Mouse (Mus musculus) liver, embryonic 16.5 days (tissue): Measurements from ENCODE around the gene Hpd. TPM values are rescaled to one million over a fixed set of nuclear protein-coding genes. Genes with fewer than 3 reads are reported as not detected.

Source experiments
- ATAC-seq: fragments of 200-750 bp; cut with Nextera tagmentation; 2 replicates; pipeline ENCODE4 v1.8.0; 2017; ENCODE audit warnings: low read depth, mild to moderate bottlenecking, moderate number of reproducible peaks, moderate library complexity
- H3K27ac ChIP-seq: fragments of 300-500 bp; sonication (generic); 2 replicates; pipeline ENCODE4 v1.5.1; 2014; ENCODE audit warnings: mild to moderate bottlenecking, low read length
- H3K27me3 ChIP-seq: fragments of 300-500 bp; sonication (generic); 2 replicates; pipeline ENCODE4 v1.6.1; 2014; ENCODE audit warnings: low read depth, low read length, mixed read lengths; ENCODE audit not compliant: control insufficient read depth, insufficient read depth
- H3K36me3 ChIP-seq: fragments of 300-500 bp; sonication (generic); 2 replicates; pipeline ENCODE4 v1.6.1; 2014; ENCODE audit warnings: mild to moderate bottlenecking; ENCODE audit not compliant: control insufficient read depth, insufficient read depth
- H3K4me1 ChIP-seq: fragments of 300-500 bp; sonication (generic); 2 replicates; pipeline ENCODE4 v1.6.1; 2014; ENCODE audit warnings: low read depth, low read length, mixed read lengths; ENCODE audit not compliant: control insufficient read depth
- H3K4me2 ChIP-seq: fragments of 300-500 bp; sonication (generic); 2 replicates; pipeline ENCODE4 v1.6.1; 2014; ENCODE audit warnings: low read depth, low read length, mixed read lengths
- H3K4me3 ChIP-seq: fragments of 300-500 bp; sonication (generic); 2 replicates; pipeline ENCODE4 v1.5.1; 2014; ENCODE audit warnings: low read depth, mild to moderate bottlenecking, low read length
- H3K9ac ChIP-seq: fragments of 300-500 bp; sonication (generic); 2 replicates; pipeline ENCODE4 v1.6.1; 2014; ENCODE audit warnings: low read depth, low read length
- H3K9me3 ChIP-seq: fragments of 300-500 bp; sonication (generic); replicated peaks from 2 replicates; pipeline ENCODE4 v1.6.1; 2016; ENCODE audit warnings: low read length; ENCODE audit not compliant: control insufficient read depth
- WGBS: fragments of 180-500 bp; shearing (Covaris S2); extraction: QIAGEN DNeasy Blood & Tissue Kit; methylation state at CpG from one replicate; pipeline ENCODE4 v1.1.7; 2014; ENCODE audit not compliant: insufficient replicate concordance; 5-methylcytosine and 5-hydroxymethylcytosine counted together
- polyA plus RNA-seq: library from polyadenylated mRNA; unstranded; fragments of >200 nt; fragmentation: Nextera tagmentation; extraction: Ambion mirVana; gene quantifications from 2 replicates; pipeline ENCODE4 v1.2.1, GENCODE M21; 2015

Hpd gene
- polyA plus RNA-seq, 1 experiment from 2014 or later = 129 TPM

DNA sequence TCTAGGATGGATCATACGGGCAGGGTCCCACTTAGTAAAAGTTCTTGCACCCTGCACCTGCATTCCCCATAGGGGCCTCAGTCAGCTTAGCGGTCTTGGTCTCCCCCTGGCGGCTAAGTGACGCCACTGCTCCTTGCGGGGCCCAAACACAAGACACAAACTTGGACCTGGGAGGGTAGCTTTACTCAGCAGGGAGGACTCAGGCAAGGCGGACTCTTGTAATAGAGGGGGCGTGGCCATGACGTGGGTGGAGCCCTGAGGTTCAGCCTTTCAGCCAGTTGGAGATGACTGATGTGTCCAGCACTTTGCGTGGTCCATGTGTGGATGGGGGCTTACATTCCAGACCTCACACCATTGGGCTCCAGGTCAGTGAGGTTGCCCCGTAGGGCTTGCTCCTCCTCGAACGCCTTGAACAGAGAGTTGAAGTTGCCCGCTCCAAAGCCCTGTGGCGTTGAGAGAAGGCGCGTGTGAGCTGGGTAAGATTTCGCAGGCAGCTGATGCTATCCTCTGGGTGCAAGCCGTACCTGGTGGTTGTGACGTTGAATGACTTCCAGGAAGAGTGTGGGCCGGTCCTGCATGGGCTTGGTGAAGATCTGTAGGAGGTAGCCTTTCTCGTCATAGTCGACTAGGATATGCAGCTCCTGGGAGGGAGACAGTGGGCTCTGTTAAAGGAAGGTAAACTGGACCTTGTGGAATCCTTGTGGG is 10.7 kb downstream of the Hpd start:
- Histone ChIP-seq H3K9me3 (no peaks in the 10 kb centered on the region), H3K4me3 (peak overlapping the region; percentile 37), H3K36me3 (0 out of 2 replicates have a peak, but pooled peaks cover 2% of the 10 kb centered on the region), H3K27me3 (no peaks in the 10 kb centered on the region), H3K9ac (peak overlapping the region; percentile 26; the same call in 1 of the 2 replicates), H3K4me1 (peaks cover 18% of the 10 kb centered on the region), H3K4me2 (peak overlapping the region; percentile 55), H3K27ac (no peak overlapping the region)
- ATAC-seq = peak; percentile 91
- WGBS = 22% methylated on average over 22 of the region's 22 CpGs

DNA sequence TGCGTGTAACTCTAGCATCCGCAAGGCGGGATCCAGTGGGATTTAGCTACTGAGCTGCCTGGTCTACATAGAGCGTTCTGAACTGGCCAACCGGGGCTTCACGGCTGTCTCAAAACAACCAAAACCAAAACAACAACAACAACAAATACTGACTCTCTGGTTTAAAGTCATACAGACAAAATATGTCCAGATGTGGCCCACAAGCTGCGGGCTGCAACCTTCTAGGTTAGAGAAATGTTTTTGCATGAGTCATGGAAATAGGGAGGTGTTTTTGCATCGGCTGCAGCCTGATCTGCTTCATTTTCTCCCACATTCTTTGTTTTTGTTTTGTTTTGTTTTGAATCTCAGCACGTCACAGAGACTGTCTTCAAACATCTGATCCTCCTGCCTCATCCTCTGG is 12.2 kb downstream of the Hpd start:
- H3K4me1 ChIP-seq = peaks cover 20% of the 10 kb centered on the region
- no peak for ATAC-seq
- no peaks in the 10 kb centered on the region for H3K27me3 ChIP-seq
- H3K4me3 ChIP-seq = no peak overlapping the region
- no peak overlapping the region for H3K9ac ChIP-seq
- no peaks in the 10 kb centered on the region for H3K9me3 ChIP-seq
- 80% methylated on average over 9 of the region's 9 CpGs for WGBS
- H3K36me3 ChIP-seq = peaks cover 15% of the 10 kb centered on the region
- no peak overlapping the region for H3K27ac ChIP-seq
- no peak overlapping the region for H3K4me2 ChIP-seq

DNA sequence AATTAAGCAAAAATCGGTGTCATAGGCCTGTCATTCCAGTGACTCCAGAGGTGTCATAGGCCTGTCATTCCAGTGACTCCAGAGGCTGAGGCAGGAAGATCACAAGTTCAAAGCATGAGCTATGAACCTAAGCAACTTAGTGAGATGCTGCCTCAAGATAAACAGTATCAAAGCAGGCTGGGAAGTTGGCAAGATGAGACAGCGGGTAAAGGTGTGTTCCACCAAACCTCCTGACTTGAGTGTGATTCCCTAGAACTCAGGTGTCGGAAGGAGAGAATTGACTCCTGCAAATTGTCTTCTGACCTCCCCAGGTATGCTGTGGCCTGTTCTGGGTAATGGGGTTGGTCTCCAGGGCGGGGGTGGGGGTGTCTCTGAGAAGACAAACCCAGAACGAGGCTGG is 13.2 kb downstream of the Hpd start, which contains the start of gene Psmd9:
Psmd9 (plus strand) TSS at position 130 of the 400 bp plus-strand sequence.
- H3K27ac ChIP-seq = no peak within 1 kb of the TSS
- 67% methylated on average over 5 of the region's 5 CpGs for WGBS
- no peaks in the 10 kb centered on the region for H3K27me3 ChIP-seq
- H3K36me3 ChIP-seq = peaks cover 20% of the 10 kb centered on the region
- no peaks in the 10 kb centered on the region for H3K9me3 ChIP-seq
- ATAC-seq = no peak
- H3K4me2 ChIP-seq = no peak within 1 kb of the TSS
- H3K4me1 ChIP-seq = peaks cover 20% of the 10 kb centered on the region
- no peak within 1 kb of the TSS for H3K9ac ChIP-seq
- H3K4me3 ChIP-seq = no peak within 1 kb of the TSS

DNA sequence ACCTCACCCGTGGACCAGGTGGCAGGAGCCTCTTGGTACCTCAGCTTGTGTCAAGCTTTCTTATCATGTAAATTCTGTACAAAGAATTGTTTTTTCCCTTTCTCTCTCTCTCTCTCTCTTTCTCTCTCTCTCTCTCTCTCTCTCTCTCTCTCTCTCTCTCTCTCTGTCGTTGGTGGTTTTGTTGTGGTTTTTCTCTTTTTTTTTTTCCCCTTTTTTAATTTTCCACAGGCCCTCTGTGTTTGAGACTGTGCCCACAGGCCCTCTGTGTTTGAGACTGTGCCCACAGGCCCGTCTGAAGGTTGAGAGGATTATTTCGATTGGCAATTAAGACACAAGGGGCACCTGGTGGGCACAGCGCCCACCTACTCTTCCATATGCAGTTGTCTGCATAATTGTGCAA is 14.9 kb downstream of the Hpd start:
- WGBS = 53% methylated on average over 5 of the region's 5 CpGs
- Histone ChIP-seq H3K36me3 (peaks cover 37% of the 10 kb centered on the region), H3K27me3 (no peaks in the 10 kb centered on the region), H3K9me3 (no peaks in the 10 kb centered on the region), H3K27ac (no peak overlapping the region), H3K9ac (no peak overlapping the region), H3K4me1 (peaks cover 17% of the 10 kb centered on the region), H3K4me2 (no peak overlapping the region), H3K4me3 (no peak overlapping the region)
- ATAC-seq = no peak

DNA sequence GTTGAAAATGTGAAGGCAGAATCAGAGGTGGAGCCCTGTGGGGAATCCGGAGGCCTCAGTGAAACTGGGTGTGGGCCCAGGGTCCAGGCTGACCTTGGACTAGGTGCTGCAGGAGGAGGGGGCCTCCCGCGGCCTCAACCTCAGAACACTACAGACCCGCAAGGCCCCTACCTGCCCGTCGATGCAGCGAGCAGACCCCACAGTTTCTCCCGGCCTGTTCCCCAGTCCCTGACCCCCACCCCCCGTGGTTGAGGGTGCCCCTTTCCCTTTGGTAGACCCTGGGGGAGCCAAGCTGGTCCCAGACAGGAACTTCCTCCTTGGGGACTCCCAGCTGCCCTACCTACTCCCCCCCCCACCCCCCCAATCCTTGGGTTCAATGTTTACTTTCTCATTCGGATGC is 16.1 kb downstream of the Hpd start:
- Histone ChIP-seq H3K4me1 (peaks cover 9% of the 10 kb centered on the region), H3K9me3 (no peaks in the 10 kb centered on the region), H3K27ac (no peak overlapping the region), H3K4me2 (no peak overlapping the region), H3K9ac (no peak overlapping the region), H3K27me3 (no peaks in the 10 kb centered on the region), H3K4me3 (no peak overlapping the region), H3K36me3 (peaks cover 43% of the 10 kb centered on the region)
- no peak for ATAC-seq
- 82% methylated on average over 10 of the region's 10 CpGs for WGBS

DNA sequence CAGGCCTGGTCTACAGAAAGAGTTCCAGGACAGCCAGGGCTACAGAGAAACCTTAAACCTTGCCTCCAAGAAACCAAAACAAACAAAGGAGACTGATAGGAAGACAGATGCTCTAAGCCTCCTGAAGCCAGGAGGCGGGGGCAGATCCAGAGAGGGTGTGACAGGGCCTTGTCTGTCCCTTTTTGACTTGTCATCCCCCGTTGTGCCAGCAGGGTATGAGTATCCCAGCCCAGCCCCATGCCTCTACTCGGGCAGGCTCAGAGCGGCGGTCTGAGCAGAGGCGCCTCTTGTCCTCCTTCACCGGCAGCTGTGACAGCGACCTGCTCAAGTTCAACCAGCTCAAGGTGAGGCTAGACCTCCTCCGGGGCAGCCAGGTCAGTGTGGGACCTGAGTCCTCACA is 19.6 kb downstream of the Hpd start:
- Histone ChIP-seq H3K9me3 (no peaks in the 10 kb centered on the region), H3K27me3 (no peaks in the 10 kb centered on the region), H3K4me3 (no peak overlapping the region), H3K4me1 (peaks cover 4% of the 10 kb centered on the region), H3K36me3 (peaks cover 76% of the 10 kb centered on the region), H3K4me2 (no peak overlapping the region), H3K9ac (no peak overlapping the region), H3K27ac (no peak overlapping the region)
- ATAC-seq = no peak
- 84% methylated on average over 9 of the region's 9 CpGs for WGBS

DNA sequence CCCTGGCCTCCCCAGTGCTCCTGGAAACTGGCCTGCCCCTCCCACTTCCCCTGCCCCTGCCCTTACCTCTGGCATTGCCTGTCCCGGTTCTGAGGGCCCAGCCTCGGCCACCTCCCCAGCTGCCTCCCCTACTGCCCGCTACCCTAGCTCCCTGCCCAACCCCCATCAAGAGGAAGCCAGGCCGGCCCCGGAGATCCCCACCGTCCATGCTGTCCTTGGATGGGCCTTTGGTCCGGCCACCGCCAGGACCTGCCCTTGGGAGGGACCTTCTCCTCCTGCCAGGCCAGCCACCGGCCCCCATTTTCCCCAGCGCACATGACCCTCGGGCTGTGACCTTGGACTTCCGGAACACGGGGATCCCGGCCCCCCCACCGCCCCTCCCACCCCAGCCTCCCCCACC is 22.2 kb downstream of the Hpd start:
- peaks cover 73% of the 10 kb centered on the region for H3K36me3 ChIP-seq
- WGBS = 79% methylated on average over 15 of the region's 15 CpGs
- H3K9ac ChIP-seq = no peak overlapping the region
- H3K4me3 ChIP-seq = no peak overlapping the region
- H3K4me2 ChIP-seq = no peak overlapping the region
- H3K9me3 ChIP-seq = no peaks in the 10 kb centered on the region
- ATAC-seq = 0 out of 2 replicates have a peak, but pooled peaks have one; percentile 30
- no peak overlapping the region for H3K27ac ChIP-seq
- H3K27me3 ChIP-seq = no peaks in the 10 kb centered on the region
- no peaks in the 10 kb centered on the region for H3K4me1 ChIP-seq

DNA sequence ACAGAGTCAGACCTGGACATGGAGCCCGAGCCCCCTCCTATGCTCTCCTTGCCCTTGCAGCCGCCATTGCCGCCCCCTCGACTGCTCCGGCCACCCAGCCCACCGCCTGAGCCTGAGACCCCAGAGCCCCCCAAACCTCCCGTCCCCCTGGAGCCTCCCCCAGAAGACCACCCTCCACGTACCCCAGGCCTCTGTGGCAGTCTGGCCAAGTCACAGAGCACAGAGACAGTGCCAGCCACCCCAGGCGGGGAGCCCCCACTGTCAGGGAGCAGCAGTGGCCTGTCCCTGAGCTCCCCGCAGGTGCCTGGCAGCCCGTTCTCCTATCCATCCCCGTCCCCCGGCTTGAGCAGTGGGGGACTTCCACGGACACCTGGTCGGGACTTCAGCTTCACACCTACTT is 22.7 kb downstream of the Hpd start:
- Histone ChIP-seq H3K27me3 (no peaks in the 10 kb centered on the region), H3K4me1 (no peaks in the 10 kb centered on the region), H3K4me3 (no peak overlapping the region), H3K4me2 (no peak overlapping the region), H3K9me3 (no peaks in the 10 kb centered on the region), H3K27ac (no peak overlapping the region), H3K9ac (no peak overlapping the region), H3K36me3 (peaks cover 73% of the 10 kb centered on the region)
- ATAC-seq = no peak
- WGBS = 90% methylated on average over 15 of the region's 15 CpGs

DNA sequence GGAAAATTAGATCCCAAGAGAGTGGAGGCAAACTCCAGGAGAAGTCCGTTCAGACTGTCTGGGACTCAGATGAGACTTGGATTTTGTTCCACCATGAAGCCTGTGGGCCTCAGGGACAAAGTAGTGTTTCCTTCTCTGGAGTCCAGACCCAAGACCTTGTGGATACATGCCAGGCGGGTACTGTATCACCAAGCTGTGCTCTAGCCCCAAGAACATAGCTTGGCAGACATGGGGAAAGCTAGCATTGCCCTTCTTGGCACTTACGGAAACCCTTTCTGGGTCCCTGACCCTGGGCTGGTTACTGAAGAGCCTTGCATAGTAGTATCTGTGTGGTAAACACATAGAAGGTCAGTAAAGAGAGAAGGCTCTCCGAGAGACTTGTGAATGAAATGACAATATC is 23.1 kb downstream of the Hpd start:
- 90% methylated on average over 4 of the region's 4 CpGs for WGBS
- no peaks in the 10 kb centered on the region for H3K9me3 ChIP-seq
- H3K27me3 ChIP-seq = no peaks in the 10 kb centered on the region
- H3K4me1 ChIP-seq = no peaks in the 10 kb centered on the region
- H3K27ac ChIP-seq = no peak overlapping the region
- H3K36me3 ChIP-seq = peaks cover 73% of the 10 kb centered on the region
- H3K9ac ChIP-seq = no peak overlapping the region
- no peak for ATAC-seq
- H3K4me3 ChIP-seq = no peak overlapping the region
- H3K4me2 ChIP-seq = no peak overlapping the region
